Mouse (Mus musculus) forebrain, embryonic 12.5 days (tissue): ENCODE results near the gene Loxl4. TPM values are rescaled to one million over a fixed set of nuclear protein-coding genes. Genes with fewer than 3 reads are reported as not detected.

ENCODE experiments used
- ATAC-seq: fragments of 200-750 bp; cut with Nextera tagmentation; 2 replicates; pipeline ENCODE4 v1.8.0; 2017; ENCODE audit warnings: moderate TSS enrichment; ENCODE audit not compliant: low FRiP score
- H3K27ac ChIP-seq: fragments of 300-500 bp; sonication (generic); 2 replicates; pipeline ENCODE4 v1.5.1; 2016; ENCODE audit warnings: mild to moderate bottlenecking
- H3K27me3 ChIP-seq: fragments of 300-500 bp; sonication (generic); 2 replicates; pipeline ENCODE4 v1.6.1; 2016; ENCODE audit warnings: mild to moderate bottlenecking
- H3K36me3 ChIP-seq: fragments of 300-500 bp; sonication (generic); replicated peaks from 2 replicates; pipeline ENCODE4 v1.6.1; 2016; ENCODE audit warnings: mild to moderate bottlenecking
- H3K4me1 ChIP-seq: fragments of 300-500 bp; sonication (generic); 2 replicates; pipeline ENCODE4 v1.6.1; 2016
- H3K4me2 ChIP-seq: fragments of 300-500 bp; sonication (generic); 2 replicates; pipeline ENCODE4 v1.6.1; 2016; ENCODE audit warnings: mild to moderate bottlenecking, moderate library complexity
- H3K4me3 ChIP-seq: fragments of 300-500 bp; sonication (generic); replicated peaks from 2 replicates; pipeline ENCODE4 v1.5.1; 2016; ENCODE audit warnings: mild to moderate bottlenecking
- H3K9ac ChIP-seq: fragments of 300-500 bp; sonication (generic); 2 replicates; pipeline ENCODE4 v1.6.1; 2016; ENCODE audit warnings: mild to moderate bottlenecking
- H3K9me3 ChIP-seq: fragments of 300-500 bp; sonication (generic); 2 replicates; pipeline ENCODE4 v1.6.1; 2016
- WGBS: fragments of 180-500 bp; shearing (Covaris S2); methylation state at CpG from one replicate; pipeline ENCODE4 v1.1.7; 2016; 5-methylcytosine and 5-hydroxymethylcytosine counted together
- polyA plus RNA-seq: library from polyadenylated mRNA; unstranded; fragments of >200 nt; fragmentation: Nextera tagmentation; extraction: Ambion mirVana; gene quantifications from 2 replicates; pipeline ENCODE4 v1.2.1, GENCODE M21; 2016

The Loxl4 gene
- polyA plus RNA-seq, 1 experiment from 2014 or later, result 0.34 TPM

- H3K27ac ChIP-seq, result no peak overlapping the region
These were observed 10.6 kb downstream of the Loxl4 start for GRCm38 (mm10) chr19:42602041-42602440.

GRCm38 (mm10) chr19:42601445-42601844, 11.2 kb downstream of the Loxl4 start:
- Histone ChIP-seq H3K36me3 (peaks cover 4% of the 10 kb centered on the region; the same call in 1 of the 2 replicates), H3K27ac (no peak overlapping the region), H3K4me2 (no peak overlapping the region), H3K27me3 (no peaks in the 10 kb centered on the region), H3K4me3 (no peak overlapping the region), H3K9me3 (no peaks in the 10 kb centered on the region), H3K4me1 (peaks cover 3% of the 10 kb centered on the region; the same call in 1 of the 2 replicates), H3K9ac (no peak overlapping the region)
- 93% methylated on average over 2 of the region's 2 CpGs for WGBS
- no peak for ATAC-seq

More at GRCm38 (mm10) chr19:42602041-42602440, 10.6 kb downstream of the Loxl4 start:
- H3K27me3 ChIP-seq, result no peaks in the 10 kb centered on the region
- ATAC-seq, result no peak
- no peaks in the 10 kb centered on the region for H3K9me3 ChIP-seq
- H3K4me3 ChIP-seq, result no peak overlapping the region
- WGBS, result 79% methylated on average over 8 of the region's 8 CpGs
- no peak overlapping the region for H3K4me2 ChIP-seq
- peaks cover 4% of the 10 kb centered on the region; the same call in 1 of the 2 replicates for H3K36me3 ChIP-seq
- no peak overlapping the region for H3K9ac ChIP-seq
- peaks cover 3% of the 10 kb centered on the region; the same call in 1 of the 2 replicates for H3K4me1 ChIP-seq

GRCm38 (mm10) chr19:42600591-42600990, 12.0 kb downstream of the Loxl4 start:
- H3K9ac ChIP-seq, result no peak overlapping the region
- H3K4me2 ChIP-seq, result no peak overlapping the region
- peaks cover 3% of the 10 kb centered on the region; the same call in 1 of the 2 replicates for H3K4me1 ChIP-seq
- no peak for ATAC-seq
- H3K27ac ChIP-seq, result no peak overlapping the region
- H3K36me3 ChIP-seq, result peaks cover 4% of the 10 kb centered on the region
- no peaks in the 10 kb centered on the region for H3K27me3 ChIP-seq
- H3K4me3 ChIP-seq, result no peak overlapping the region
- no peaks in the 10 kb centered on the region for H3K9me3 ChIP-seq
- WGBS, result 71% methylated on average over 3 of the region's 3 CpGs

- H3K4me1 ChIP-seq, result peaks cover 3% of the 10 kb centered on the region; the same call in 1 of the 2 replicates
- H3K4me2 ChIP-seq, result no peak overlapping the region
- H3K4me3 ChIP-seq, result no peak overlapping the region
- no peaks in the 10 kb centered on the region for H3K9me3 ChIP-seq
- H3K9ac ChIP-seq, result no peak overlapping the region
- ATAC-seq, result no peak
- H3K27me3 ChIP-seq, result no peaks in the 10 kb centered on the region
- H3K27ac ChIP-seq, result no peak overlapping the region
- H3K36me3 ChIP-seq, result peaks cover 4% of the 10 kb centered on the region
- WGBS, result 85% methylated on average over 17 of the region's 17 CpGs
These were observed 12.7 kb downstream of the Loxl4 start for GRCm38 (mm10) chr19:42599891-42600290.

GRCm38 (mm10) chr19:42597896-42598295, 14.7 kb downstream of the Loxl4 start:
- Histone ChIP-seq H3K4me2 (no peak overlapping the region), H3K9ac (no peak overlapping the region), H3K27ac (no peak overlapping the region), H3K9me3 (no peaks in the 10 kb centered on the region), H3K27me3 (no peaks in the 10 kb centered on the region), H3K36me3 (peaks cover 4% of the 10 kb centered on the region), H3K4me3 (no peak overlapping the region), H3K4me1 (peaks cover 3% of the 10 kb centered on the region; the same call in 1 of the 2 replicates)
- ATAC-seq, result no peak
- 96% methylated on average over 6 of the region's 6 CpGs for WGBS

- no peak for ATAC-seq
- H3K4me3 ChIP-seq, result no peak overlapping the region
- H3K4me2 ChIP-seq, result no peak overlapping the region
- no peaks in the 10 kb centered on the region for H3K27me3 ChIP-seq
- H3K4me1 ChIP-seq, result peaks cover 3% of the 10 kb centered on the region; the same call in 1 of the 2 replicates
- no peak overlapping the region for H3K27ac ChIP-seq
- no peak overlapping the region for H3K9ac ChIP-seq
- no peaks in the 10 kb centered on the region for H3K9me3 ChIP-seq
- peaks cover 4% of the 10 kb centered on the region for H3K36me3 ChIP-seq
- 95% methylated on average over 12 of the region's 12 CpGs for WGBS
These were observed 15.3 kb downstream of the Loxl4 start for GRCm38 (mm10) chr19:42597286-42597685.

GRCm38 (mm10) chr19:42595066-42595465, 17.5 kb downstream of the Loxl4 start:
- H3K9ac ChIP-seq, result no peak overlapping the region
- H3K9me3 ChIP-seq, result no peaks in the 10 kb centered on the region
- no peak overlapping the region for H3K4me3 ChIP-seq
- 95% methylated on average over 6 of the region's 6 CpGs for WGBS
- no peak overlapping the region for H3K27ac ChIP-seq
- no peaks in the 10 kb centered on the region for H3K27me3 ChIP-seq
- no peaks in the 10 kb centered on the region for H3K4me1 ChIP-seq
- ATAC-seq, result no peak
- no peak overlapping the region for H3K4me2 ChIP-seq
- H3K36me3 ChIP-seq, result peaks cover 11% of the 10 kb centered on the region

- Histone ChIP-seq H3K4me3 (no peak overlapping the region), H3K9ac (no peak overlapping the region), H3K27me3 (no peaks in the 10 kb centered on the region), H3K36me3 (peaks cover 11% of the 10 kb centered on the region), H3K4me1 (peaks cover 2% of the 10 kb centered on the region; the same call in 1 of the 2 replicates), H3K4me2 (no peak overlapping the region), H3K9me3 (no peaks in the 10 kb centered on the region), H3K27ac (no peak overlapping the region)
- no peak for ATAC-seq
- 95% methylated on average over 6 of the region's 6 CpGs for WGBS
These were observed 19.2 kb downstream of the Loxl4 start for GRCm38 (mm10) chr19:42593456-42593855.

GRCm38 (mm10) chr19:42591534-42591933, 21.1 kb downstream of the Loxl4 start:
- peaks cover 7% of the 10 kb centered on the region for H3K36me3 ChIP-seq
- 85% methylated on average over 14 of the region's 14 CpGs for WGBS
- no peak overlapping the region for H3K4me2 ChIP-seq
- no peak overlapping the region for H3K9ac ChIP-seq
- H3K9me3 ChIP-seq, result no peaks in the 10 kb centered on the region
- H3K4me3 ChIP-seq, result no peak overlapping the region
- H3K27ac ChIP-seq, result no peak overlapping the region
- no peaks in the 10 kb centered on the region for H3K27me3 ChIP-seq
- peaks cover 9% of the 10 kb centered on the region; the same call in 1 of the 2 replicates for H3K4me1 ChIP-seq
- ATAC-seq, result no peak

- H3K36me3 ChIP-seq, result peaks cover 7% of the 10 kb centered on the region
- ATAC-seq, result no peak
- H3K9me3 ChIP-seq, result no peaks in the 10 kb centered on the region
- no peaks in the 10 kb centered on the region for H3K27me3 ChIP-seq
- H3K27ac ChIP-seq, result no peak overlapping the region
- H3K4me1 ChIP-seq, result peaks cover 9% of the 10 kb centered on the region; the same call in 1 of the 2 replicates
- H3K4me2 ChIP-seq, result no peak overlapping the region
- no peak overlapping the region for H3K4me3 ChIP-seq
- H3K9ac ChIP-seq, result no peak overlapping the region
- WGBS, result 84% methylated on average over 1 of the region's 1 CpGs
These were observed 23.4 kb downstream of the Loxl4 start for GRCm38 (mm10) chr19:42589246-42589645.

GRCm38 (mm10) chr19:42587704-42588103, 24.9 kb downstream of the Loxl4 start:
- Histone ChIP-seq H3K4me3 (no peak overlapping the region), H3K27ac (peak overlapping the region; percentile 46; the same call in 1 of the 2 replicates), H3K4me2 (no peak overlapping the region), H3K9ac (no peak overlapping the region), H3K27me3 (no peaks in the 10 kb centered on the region), H3K9me3 (no peaks in the 10 kb centered on the region), H3K36me3 (peaks cover 13% of the 10 kb centered on the region; the same call in 1 of the 2 replicates), H3K4me1 (peaks cover 9% of the 10 kb centered on the region; the same call in 1 of the 2 replicates)
- 33% methylated on average over 2 of the region's 2 CpGs for WGBS
- ATAC-seq, result no peak

- Histone ChIP-seq H3K4me3 (no peak overlapping the region), H3K27ac (no peak overlapping the region), H3K27me3 (no peaks in the 10 kb centered on the region), H3K4me1 (peaks cover 9% of the 10 kb centered on the region; the same call in 1 of the 2 replicates), H3K36me3 (peaks cover 6% of the 10 kb centered on the region; the same call in 1 of the 2 replicates), H3K4me2 (no peak overlapping the region), H3K9me3 (no peaks in the 10 kb centered on the region), H3K9ac (no peak overlapping the region)
- WGBS, result 90% methylated on average over 3 of the region's 3 CpGs
- ATAC-seq, result no peak
These were observed 28.4 kb downstream of the Loxl4 start for GRCm38 (mm10) chr19:42584188-42584587.

- 91% methylated on average over 5 of the region's 5 CpGs for WGBS
- no peaks in the 10 kb centered on the region for H3K27me3 ChIP-seq
These were observed 28.9 kb downstream of the Loxl4 start for GRCm38 (mm10) chr19:42583677-42584076.

More at GRCm38 (mm10) chr19:42583677-42584076, 28.9 kb downstream of the Loxl4 start:
- Histone ChIP-seq H3K36me3 (peaks cover 6% of the 10 kb centered on the region; the same call in 1 of the 2 replicates), H3K4me1 (peaks cover 9% of the 10 kb centered on the region; the same call in 1 of the 2 replicates), H3K9me3 (no peaks in the 10 kb centered on the region), H3K4me2 (no peak overlapping the region), H3K27ac (no peak overlapping the region), H3K9ac (no peak overlapping the region), H3K4me3 (no peak overlapping the region)
- no peak for ATAC-seq
